Mouse (Mus musculus) ovary, postnatal 10 days (tissue): ENCODE results near the gene Rapgef6.

Experiments used
- DNase-seq: peaks from one replicate; pipeline ENCODE4 v3.0.0; 2022; ENCODE audit warnings: low spot score

Rapgef6 gene

DNA sequence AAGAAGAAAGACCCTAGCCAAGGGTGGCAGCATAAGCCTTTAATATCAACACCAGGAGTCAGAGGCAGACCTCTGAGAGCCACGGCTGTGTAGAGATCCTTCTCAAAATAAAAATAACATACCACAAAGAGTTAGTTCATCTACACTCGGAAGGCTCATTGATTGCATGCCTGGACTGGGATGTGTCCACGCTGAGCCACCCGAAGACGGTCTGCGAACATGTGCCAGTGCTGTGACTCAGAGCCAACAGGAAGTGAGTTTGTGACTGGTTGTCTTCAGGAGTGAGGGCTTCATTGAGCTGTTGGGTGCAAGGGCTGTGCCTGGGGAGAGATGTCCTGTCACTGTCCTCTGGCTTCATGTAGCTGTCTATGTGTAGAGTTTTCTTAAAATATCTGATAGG lies 171.0 kb downstream of the Rapgef6 start:
- no peak for DNase-seq

DNA sequence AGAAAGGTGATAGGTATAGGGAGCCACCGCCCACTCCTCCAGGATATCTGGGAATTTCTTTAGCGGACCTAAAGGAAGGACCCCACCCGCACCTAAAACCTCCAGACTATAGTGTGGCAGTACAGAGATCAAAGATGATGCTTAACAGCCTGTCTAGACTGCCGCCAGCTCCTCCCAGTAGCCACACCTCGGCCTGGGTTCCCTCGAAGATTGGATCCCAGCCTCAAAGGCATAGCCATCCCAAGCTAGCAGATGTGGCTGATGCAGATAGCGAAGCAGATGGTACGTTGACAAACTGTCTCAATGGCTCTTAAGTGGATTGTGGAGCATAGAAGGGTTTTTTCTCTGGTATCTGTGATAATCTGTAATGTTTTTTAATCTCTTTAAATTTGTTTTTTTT lies 171.6 kb downstream of the Rapgef6 start:
- no peak for DNase-seq

DNA sequence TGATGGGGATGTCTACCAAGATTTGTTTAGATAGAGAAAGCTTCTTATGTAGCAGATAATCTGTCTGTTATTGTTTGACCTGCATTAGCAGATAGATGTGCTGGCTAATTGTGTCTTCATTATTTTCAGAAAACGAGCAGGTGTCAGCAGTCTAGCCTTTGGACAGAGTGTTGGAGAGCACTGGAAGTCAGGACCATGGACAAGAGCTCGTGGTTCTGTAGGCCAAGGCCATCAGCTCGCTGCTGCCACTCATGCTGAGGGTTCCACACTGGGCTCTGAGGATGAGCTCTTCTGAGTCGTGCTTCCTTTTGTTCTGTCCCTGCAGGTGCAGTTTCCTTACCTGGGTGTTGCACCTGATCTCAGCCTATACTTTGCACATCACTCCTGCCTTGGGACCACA lies 173.3 kb downstream of the Rapgef6 start:
- no peak for DNase-seq

DNA sequence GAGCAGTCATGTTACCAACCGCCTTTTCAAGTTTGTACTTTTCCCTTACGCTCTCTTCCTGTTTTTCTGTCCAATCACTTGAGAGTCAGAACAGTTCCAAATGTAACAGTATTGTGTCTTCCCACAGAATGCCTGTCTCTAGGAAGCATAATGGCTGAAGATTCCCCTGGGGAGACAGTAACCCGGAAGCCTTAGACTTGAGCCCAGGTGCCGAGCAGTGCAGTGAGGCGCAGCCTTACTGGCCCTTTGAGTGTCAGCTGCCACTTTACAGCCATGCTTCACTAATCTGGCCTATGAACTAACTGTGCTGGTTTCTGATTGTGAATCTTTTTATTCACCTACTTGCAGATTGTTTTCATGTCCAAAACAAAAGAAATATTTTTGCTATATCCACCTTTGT lies 175.0 kb downstream of the Rapgef6 start:
- no peak for DNase-seq

DNA sequence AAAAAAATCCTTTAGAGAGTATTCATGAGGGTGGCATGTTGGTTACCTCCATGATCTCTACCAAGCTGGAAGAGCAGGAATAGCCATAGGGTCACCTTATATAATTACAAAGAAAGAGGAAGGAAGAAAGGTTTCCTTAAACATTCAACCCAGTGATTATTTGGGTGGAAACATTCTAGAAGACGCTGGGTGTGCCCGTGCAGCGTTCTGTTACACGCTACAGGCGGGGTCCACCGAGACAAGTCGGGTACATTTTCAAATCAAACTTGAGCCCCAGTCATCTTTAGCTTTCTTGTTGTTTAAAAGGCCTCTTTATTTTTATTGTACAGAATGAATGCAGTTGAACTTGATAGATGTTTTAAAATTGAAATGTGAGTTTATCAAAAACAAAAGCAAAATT lies 176.0 kb downstream of the Rapgef6 start:
- DNase-seq = no peak

DNA sequence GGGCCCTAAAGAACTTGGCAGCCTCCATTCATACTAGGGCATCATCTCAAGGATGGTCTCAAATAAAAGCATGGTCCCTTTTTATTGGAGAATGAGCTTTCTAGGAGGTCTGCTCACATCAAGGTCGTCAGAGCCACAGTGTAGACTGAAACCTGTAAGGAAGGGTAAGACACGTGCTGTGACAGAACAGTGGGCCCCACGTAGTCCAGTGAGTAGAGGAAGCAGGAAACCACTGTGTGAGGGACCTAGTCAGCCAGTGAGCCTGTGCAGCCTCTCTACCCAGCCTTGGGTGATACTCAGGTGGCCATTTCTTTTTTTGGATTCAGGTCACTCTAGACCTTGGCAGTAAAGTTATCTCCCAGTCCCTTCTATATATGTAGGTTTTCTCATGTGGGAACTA lies 177.3 kb downstream of the Rapgef6 start:
- DNase-seq = no peak

DNA sequence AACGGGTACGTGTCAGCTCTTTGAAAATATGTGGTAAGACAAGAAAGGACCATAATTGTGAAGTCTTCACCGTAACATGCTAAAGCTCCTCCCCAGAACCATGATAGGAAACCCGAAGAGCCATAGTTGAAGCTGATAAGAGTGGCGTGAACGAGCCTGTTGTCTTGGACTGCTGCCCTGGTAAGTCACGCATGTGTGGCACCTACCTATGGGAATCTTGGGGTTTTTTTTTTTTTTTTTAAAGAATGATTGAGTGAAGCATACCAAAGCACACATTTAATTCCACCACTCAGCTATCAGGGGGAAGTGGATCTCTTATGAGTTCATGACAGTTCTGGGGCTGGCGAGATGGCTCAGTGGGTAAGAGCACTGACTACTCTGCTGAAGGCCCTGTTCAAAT lies 179.2 kb downstream of the Rapgef6 start:
- no peak for DNase-seq

DNA sequence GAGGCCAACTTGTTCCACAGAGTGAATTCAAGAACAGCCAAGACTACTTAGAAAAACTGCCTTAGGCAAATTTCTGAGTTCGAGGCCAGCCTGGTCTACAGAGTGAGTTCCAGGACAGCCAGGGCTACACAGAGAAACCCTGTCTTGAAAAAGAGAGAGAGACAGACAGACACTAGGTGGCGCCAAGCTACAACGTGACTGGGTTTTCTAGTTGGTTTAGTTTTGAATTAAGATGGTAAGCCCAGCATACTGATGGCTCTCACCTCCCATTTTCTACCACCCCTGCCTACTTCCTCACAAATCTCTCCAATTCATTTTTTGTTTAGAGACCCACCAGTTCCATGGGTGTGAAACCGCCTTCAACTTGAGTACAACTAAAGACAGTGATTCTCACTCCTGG lies 180.7 kb downstream of the Rapgef6 start:
- peak; percentile 42 for DNase-seq

DNA sequence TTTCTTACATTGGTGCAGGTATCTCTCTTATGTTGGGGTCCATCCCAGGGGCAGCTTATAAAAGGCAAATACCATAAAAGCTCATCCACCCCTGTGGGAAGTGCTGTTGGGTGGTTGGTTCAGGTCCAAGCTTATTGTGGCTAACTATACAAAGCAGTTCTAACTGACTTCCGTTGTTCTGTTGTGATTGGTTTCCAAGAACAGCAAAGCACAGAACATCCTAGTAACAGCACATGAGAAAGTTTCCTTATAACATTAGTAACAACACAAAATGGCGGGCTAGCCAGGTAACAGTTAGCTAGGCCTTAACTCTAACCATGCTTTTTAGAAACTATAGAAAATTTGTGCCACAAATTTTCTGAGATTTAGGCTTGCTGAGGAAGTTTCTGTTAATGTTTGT lies 185.5 kb downstream of the Rapgef6 start:
- no peak for DNase-seq

DNA sequence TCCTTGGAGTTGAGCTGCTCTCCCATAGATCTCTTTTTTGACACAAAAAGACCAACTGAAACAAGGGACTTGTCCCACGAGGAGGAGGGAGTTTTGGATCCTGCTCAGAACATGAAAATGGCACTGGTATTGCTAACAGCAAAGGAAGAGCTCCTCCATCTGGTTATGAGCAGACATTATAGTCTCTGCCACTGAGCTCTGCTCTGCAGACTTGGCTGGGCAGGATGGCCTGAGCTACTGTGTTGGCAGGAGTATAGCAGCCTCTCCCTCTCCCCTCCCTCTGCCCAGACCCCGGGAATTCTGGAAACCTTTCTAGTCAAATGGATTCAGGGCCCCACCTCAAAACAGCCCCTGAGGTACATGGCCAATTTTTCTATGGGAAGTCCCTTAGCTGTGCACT lies 187.0 kb downstream of the Rapgef6 start:
- DNase-seq = no peak

DNA sequence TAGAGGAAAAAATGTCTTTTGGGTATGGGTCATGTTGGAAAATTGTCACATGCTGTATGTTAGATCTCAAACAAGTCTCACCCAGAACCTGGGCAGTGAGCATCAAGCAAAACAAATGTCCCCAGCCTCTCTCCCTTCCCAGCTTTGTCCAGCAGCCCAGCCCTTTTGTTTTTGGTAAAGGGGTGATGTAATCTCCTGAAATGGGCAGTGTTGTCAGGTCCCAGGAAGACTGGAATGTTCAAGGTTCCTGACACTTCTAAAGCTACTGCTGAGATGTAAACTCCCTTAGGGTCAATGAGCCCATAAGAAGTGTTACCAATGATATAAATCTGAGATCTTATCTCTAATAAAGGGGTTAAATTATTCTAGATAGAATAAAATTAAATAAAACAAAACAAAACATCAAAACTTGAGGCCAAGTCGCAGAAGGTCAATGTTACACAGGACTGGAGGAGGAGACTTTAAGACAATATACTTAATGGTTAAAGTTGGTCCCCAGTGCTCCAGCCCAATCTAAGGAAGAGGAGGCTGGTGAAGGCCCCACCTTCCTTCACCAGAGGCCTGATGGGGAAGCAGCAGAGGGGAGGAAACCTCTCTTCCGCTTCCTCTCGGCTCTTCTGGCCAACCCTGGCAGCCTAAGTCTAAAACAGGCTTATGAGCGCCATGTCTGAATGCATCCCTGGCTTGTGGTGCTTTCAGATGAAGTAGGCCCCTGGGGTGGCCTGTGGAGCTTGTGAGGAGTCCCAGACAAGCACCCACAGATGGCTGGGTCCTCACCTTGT lies 188.1 kb downstream of the Rapgef6 start:
- DNase-seq = no peak

DNA sequence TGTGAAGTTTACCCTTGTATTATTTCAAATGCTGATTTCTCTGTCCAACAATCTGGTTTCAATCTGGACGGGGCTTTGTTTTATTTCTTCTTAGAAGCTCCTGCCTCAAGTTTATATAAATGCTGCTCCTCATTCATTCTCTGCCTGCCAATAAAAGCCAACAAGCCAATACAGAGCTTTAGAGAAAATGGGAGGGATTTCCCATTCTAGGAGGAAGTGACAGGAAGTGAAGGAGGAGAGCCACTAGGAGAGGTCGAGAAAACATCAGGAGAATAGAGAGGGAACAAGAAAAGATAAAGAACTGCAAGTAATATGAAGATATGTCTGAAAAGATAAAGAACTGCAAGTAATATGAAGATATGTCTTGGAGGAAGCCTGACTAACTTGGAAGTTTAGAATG lies 190.2 kb downstream of the Rapgef6 start:
- no peak for DNase-seq

DNA sequence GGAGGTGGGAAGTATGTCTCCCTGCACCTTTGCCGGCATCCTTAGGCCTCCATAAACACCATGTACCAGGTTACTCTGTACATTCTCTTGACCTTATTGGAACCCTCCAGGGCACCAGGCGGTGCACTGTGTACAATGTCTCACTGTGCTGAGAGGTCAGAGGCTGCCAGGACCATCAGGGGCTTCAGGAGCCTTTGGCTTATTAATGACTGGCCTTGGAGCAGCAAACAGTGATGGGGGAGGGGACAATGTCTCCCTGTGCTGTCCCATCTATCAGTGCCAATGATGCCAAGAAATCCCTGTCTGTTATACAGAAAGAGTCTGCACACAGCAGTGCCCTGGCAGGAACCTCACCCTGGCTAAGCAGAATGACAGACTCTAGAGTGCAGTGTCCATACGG lies 195.2 kb downstream of the Rapgef6 start:
- DNase-seq = no peak

DNA sequence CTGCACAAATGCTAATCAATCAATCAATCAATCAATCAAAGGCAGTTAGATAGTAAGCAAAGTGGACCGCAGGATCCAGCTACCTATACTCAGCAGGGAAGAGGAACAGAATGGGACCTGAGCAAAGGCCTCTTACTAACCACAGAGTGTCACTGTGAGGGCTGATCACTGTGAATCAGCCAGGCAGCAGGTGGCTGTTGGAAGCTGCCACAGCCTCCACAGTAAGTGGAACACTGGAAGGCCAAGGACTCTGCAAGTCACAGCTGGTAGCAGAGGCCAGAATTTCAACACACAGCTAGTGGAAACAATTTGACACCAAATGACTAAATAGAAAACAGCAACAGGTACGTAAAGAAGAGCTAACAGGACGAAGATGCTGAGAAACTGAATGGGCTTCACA lies 196.0 kb downstream of the Rapgef6 start:
- DNase-seq = no peak

DNA sequence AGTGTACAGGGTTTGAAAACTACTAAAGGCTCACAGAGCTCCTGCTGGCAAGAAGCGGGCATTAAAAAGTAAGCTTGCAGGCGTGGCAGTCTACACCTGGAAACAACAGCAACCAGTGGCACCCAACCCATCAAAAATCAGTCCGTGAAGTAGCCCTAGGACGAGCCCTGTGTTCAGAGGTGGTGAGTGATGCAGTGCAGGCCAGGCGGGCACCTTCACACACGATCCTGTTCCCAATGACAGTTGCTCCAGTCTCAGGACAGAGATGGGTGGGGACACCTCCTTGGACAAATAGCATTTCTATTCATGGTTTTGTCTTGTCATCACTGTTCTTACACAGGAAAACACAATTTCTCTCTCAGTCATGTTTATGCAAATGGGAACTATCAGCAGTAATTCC lies 199.4 kb downstream of the Rapgef6 start:
- no peak for DNase-seq

DNA sequence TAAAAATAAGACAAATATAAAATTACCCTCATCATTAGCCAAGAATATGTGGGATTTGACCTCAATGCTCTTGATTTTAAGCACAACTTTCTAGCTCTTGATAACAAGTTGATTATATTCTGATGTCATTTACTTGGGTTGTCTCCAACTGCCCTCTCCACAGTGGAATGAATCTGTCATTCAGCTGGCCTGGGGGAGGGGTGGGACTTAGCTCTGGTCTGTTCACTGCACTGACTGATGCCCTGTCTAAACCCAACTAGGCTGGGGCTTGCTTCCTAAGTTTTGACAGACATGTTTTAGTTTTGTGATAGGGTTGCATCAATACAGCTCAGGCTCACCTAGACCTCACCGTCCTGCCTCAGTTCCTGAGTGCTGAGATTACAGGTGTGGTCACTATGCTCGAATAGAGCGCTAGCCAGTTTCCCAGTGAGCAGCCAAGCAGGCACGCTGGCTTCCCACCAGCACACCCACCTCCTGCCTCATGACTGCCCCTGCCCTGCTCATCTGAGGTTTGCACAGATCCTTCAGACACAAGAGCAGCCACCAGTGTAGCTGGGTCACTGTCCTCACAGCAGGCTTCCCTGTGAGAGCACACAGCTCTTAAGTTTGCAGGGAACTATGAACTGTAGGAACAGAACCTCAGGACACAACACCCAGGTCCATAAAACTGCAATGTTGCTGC lies 201.8 kb downstream of the Rapgef6 start:
- no peak for DNase-seq

DNA sequence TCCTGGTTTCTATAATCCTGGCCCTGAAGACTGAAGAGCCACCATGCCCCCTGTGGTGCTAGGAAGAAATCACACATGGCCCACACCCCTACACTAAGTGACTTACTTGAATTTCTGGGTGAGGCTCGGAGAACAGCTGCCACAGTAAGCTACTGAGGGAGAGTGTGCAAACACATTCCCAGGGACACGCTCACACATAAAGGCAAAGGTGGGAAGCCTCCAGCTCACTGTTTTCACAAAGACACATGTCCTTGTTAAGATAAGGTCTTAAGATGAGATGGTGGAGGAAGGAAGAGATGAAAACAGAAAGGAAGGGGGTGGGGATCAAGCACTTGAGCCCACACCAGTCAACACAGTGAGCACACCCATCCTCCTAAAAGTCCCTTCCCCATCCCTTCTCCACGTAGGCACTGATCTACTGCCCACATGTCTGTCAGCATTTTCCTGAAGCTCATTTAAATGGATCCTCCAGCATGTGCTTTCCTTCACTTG lies 204.0 kb downstream of the Rapgef6 start:
- DNase-seq = no peak

DNA sequence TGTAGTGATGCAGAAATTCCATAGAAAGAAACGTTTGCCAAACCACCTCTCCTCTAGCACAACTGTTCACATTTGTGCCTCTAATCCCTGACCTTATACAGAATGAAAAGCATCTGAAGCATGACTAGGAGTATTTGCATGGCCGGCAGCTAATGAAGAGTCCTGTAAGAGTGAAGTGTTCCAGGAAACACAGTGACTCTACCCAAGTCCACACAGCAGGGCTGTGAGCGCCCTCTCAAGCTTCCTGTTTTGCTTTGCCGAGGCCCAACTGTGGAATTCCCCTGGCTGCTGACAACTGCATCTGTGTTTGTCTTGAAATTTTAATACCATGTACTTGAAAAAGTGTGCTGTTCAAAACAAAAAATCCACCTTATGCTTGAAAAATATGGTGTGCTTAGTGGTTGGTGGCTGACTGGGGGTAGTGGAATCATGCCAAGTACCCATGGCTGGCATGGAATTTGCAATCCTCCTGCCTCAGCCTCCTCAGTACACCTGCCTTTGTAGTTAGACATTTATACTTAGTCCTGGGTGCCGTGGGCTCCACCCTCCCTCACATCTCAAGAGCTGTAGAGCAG lies 204.8 kb downstream of the Rapgef6 start:
- DNase-seq = no peak

DNA sequence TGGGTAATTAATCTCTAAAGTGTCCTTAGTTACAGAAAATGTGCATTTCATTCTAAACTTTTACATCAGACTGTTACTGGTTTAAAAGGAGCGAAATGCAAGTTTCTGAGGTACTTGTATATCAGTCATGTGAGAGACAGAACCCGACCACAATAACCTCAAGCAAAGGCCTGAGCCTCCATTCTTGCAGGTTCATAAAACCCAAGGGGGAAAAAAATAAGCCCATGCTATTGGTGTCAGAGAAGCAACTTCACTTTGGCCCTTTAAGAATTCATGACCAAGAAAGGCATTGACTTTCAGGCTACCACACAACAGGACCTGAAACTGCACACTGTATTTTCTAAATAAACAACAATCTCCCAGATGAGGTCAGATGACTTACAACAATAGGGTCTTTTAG lies 205.7 kb downstream of the Rapgef6 start:
- no peak for DNase-seq

DNA sequence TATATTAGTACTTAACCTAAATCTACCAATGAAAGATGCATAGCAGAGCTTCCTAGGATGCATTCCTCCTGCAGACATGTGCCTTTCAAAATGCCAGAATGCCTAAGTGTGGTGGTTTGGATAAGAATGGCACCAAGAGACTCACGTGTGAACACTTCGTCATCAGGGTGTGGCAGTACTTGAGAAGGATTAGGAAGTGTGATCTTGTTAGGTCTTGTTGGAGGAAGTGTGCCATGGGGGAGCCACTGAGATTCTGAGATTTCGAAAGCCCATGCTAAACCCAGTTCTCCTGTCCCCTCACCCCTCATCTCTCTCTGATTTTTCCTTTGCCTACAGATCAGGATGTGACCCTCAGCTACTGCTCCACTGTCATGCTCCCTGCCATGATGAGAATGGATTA lies 206.7 kb downstream of the Rapgef6 start:
- no peak for DNase-seq

DNA sequence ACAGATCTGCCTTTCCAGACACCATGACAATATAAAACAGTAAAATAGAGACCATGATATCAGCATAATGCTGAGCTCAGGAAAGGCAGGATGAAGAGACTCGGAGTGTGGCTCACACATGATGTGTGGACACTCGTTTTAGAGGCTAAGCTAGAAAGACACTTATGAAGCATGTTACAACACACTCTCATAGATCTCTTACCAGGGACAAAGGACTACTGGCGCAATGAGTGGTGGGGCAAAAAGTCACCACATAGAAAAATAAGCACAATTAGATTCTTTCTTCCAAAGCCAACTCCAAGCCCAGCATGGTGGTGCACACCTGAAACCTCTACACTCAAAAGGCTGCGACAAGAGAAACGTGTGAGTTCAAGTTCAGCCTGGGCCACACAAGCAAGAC lies 208.3 kb downstream of the Rapgef6 start:
- no peak for DNase-seq

DNA sequence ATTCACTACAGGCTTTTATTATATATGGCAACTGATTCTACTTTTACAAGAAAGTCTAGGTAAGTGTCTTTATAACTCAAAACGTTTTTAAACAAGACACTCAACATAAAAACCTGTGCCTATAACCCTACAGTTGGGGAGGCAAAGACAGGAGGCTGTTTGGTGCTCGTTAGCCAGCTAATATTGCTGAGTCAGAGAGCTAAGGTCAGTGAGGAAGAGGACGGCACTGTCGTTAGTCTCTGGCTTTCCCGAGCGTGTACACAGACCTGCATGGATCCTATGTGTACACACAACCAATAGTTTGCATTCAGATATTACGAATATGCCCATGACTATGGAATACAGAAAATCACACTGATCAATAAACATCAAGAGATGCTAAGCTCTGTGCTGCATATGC lies 208.7 kb downstream of the Rapgef6 start:
- DNase-seq = no peak

DNA sequence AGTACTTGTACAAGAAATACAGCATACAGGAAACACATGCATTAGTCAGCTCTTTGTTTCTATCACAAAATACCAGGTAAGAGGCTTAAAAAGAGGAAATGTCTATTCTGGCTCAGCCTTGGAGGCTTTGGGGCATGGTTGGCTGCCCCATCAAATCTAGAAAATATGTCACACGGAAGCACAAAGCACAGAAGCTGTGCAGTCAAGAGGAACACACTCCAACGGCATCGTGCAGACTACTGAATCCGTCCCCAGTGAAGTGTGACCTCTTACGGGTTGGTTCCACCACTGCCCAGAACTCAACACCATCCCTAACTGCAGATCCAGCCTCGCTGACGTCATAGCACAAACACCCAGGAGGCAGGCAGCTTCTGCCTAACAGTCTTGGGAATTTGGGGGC lies 210.9 kb downstream of the Rapgef6 start:
- DNase-seq = no peak
